Mouse (Mus musculus) intestine, postnatal 0 days (tissue): ENCODE results near the gene Rcan1. TPM values are rescaled to one million over a fixed set of nuclear protein-coding genes. Genes with fewer than 3 reads are reported as not detected.
"Not testable (repeated sequence)": the region's sequence is repeated elsewhere in the genome, so short reads cannot be mapped to it uniquely, and the experiment has no call there.

Source experiments
- ATAC-seq: fragments of 200-750 bp; cut with Nextera tagmentation; 2 replicates; pipeline ENCODE4 v1.8.0; 2017; ENCODE audit warnings: mild to moderate bottlenecking, moderate TSS enrichment, moderate library complexity
- H3K27ac ChIP-seq: fragments of 300-500 bp; sonication (generic); 2 replicates; pipeline ENCODE4 v1.5.1; 2014; ENCODE audit warnings: mild to moderate bottlenecking, low read depth, low read length, moderate library complexity
- H3K27me3 ChIP-seq: fragments of 300-500 bp; sonication (generic); replicated peaks from 2 replicates; pipeline ENCODE4 v1.6.1; 2014; ENCODE audit warnings: low read length, mixed read lengths; ENCODE audit not compliant: control insufficient read depth, insufficient read depth
- H3K36me3 ChIP-seq: fragments of 300-500 bp; sonication (generic); 2 replicates; pipeline ENCODE4 v1.6.1; 2014; ENCODE audit warnings: mild to moderate bottlenecking, moderate library complexity; ENCODE audit not compliant: control insufficient read depth, insufficient read depth
- H3K4me1 ChIP-seq: fragments of 300-500 bp; sonication (generic); replicated peaks from 2 replicates; pipeline ENCODE4 v1.6.1; 2014; ENCODE audit warnings: antibody characterized with exemption, low read length, mixed read lengths; ENCODE audit not compliant: control insufficient read depth, insufficient read depth
- H3K4me2 ChIP-seq: fragments of 300-500 bp; sonication (generic); replicated peaks from 2 replicates; pipeline ENCODE4 v1.6.1; 2014; ENCODE audit warnings: low read depth, mild to moderate bottlenecking, moderate library complexity
- H3K4me3 ChIP-seq: fragments of 300-500 bp; sonication (generic); 2 replicates; pipeline ENCODE4 v1.5.1; 2014; ENCODE audit warnings: low read depth, low read length
- H3K9ac ChIP-seq: fragments of 300-500 bp; sonication (generic); 2 replicates; pipeline ENCODE4 v1.6.1; 2014; ENCODE audit warnings: mild to moderate bottlenecking, low read depth, low read length
- H3K9me3 ChIP-seq: fragments of 300-500 bp; sonication (generic); 2 replicates; pipeline ENCODE4 v1.6.1; 2016; ENCODE audit warnings: mixed run types; ENCODE audit not compliant: control insufficient read depth
- CTCF ChIP-seq: sonication (generic); IDR thresholded peaks from 2 replicates; pipeline ENCODE4 v1.5.1; 2016; ENCODE audit warnings: low read depth, mild to moderate bottlenecking, control low read depth, antibody characterized with exemption, moderate library complexity
- WGBS: fragments of 180-500 bp; shearing (Covaris S2); extraction: QIAGEN DNeasy Blood & Tissue Kit; methylation state at CpG from one replicate; pipeline ENCODE4 v1.1.7; 2014; 5-methylcytosine and 5-hydroxymethylcytosine counted together
- polyA plus RNA-seq: library from polyadenylated mRNA; unstranded; fragments of >200 nt; fragmentation: Nextera tagmentation; extraction: Ambion mirVana; gene quantifications from 2 replicates; pipeline ENCODE4 v1.2.1, GENCODE M21; 2015

Gene Rcan1
- polyA plus RNA-seq, 1 experiment from 2014 or later, result 52.0 TPM

GRCm38 (mm10) chr16:92417267-92417666 lies 53.4 kb downstream of the Rcan1 start:
- TF ChIP-seq CTCF, result peak; percentile 40
- Histone ChIP-seq H3K9ac (no peak overlapping the region), H3K27ac (peak overlapping the region; percentile 73), H3K27me3 (no peaks in the 10 kb centered on the region), H3K4me1 (peaks cover 13% of the 10 kb centered on the region; the same call in 1 of the 2 replicates), H3K9me3 (no peaks in the 10 kb centered on the region), H3K36me3 (no peaks in the 10 kb centered on the region), H3K4me3 (no peak overlapping the region), H3K4me2 (no peak overlapping the region)
- peak; percentile 79 for ATAC-seq
- WGBS, result 47% methylated on average over 2 of the region's 2 CpGs

GRCm38 (mm10) chr16:92415702-92416118 lies 55.0 kb downstream of the Rcan1 start:
- 53% methylated on average over 7 of the region's 7 CpGs for WGBS
- Histone ChIP-seq H3K9ac (no peak overlapping the region), H3K4me2 (no peak overlapping the region), H3K4me3 (no peak overlapping the region), H3K27ac (peak overlapping the region; percentile 73; the same call in 1 of the 2 replicates), H3K36me3 (no peaks in the 10 kb centered on the region), H3K27me3 (no peaks in the 10 kb centered on the region), H3K4me1 (0 out of 2 replicates have a peak, but pooled peaks cover 8% of the 10 kb centered on the region), H3K9me3 (no peaks in the 10 kb centered on the region)
- TF ChIP-seq CTCF, result no peak
- no peak for ATAC-seq

GRCm38 (mm10) chr16:92415038-92415437 lies 55.6 kb downstream of the Rcan1 start:
- H3K4me1 ChIP-seq, H3K27ac ChIP-seq, H3K27me3 ChIP-seq, H3K4me3 ChIP-seq, H3K4me2 ChIP-seq, H3K36me3 ChIP-seq, ATAC-seq, H3K9ac ChIP-seq, H3K9me3 ChIP-seq: not testable (repeated sequence)
- 61% methylated on average over 6 of the region's 6 CpGs for WGBS

GRCm38 (mm10) chr16:92412888-92413287 lies 57.8 kb downstream of the Rcan1 start:
- ATAC-seq, result no peak

GRCm38 (mm10) chr16:92411981-92412706 lies 58.5 kb downstream of the Rcan1 start:
- no peak overlapping the region for H3K4me3 ChIP-seq
- TF ChIP-seq CTCF, result no peak
- no peak overlapping the region for H3K4me2 ChIP-seq
- 75% methylated on average over 19 of the region's 19 CpGs for WGBS
- H3K4me1 ChIP-seq, result peaks cover 12% of the 10 kb centered on the region; the same call in 1 of the 2 replicates
- H3K9me3 ChIP-seq, result no peaks in the 10 kb centered on the region
- ATAC-seq, result no peak
- no peaks in the 10 kb centered on the region for H3K36me3 ChIP-seq
- H3K9ac ChIP-seq, result no peak overlapping the region
- no peak overlapping the region for H3K27ac ChIP-seq
- no peaks in the 10 kb centered on the region for H3K27me3 ChIP-seq

More at GRCm38 (mm10) chr16:92412888-92413287, 57.8 kb downstream of the Rcan1 start:
- Histone ChIP-seq H3K27ac (no peak overlapping the region), H3K9ac (no peak overlapping the region), H3K9me3 (no peaks in the 10 kb centered on the region), H3K36me3 (no peaks in the 10 kb centered on the region), H3K27me3 (no peaks in the 10 kb centered on the region), H3K4me1 (peaks cover 12% of the 10 kb centered on the region; the same call in 1 of the 2 replicates), H3K4me3 (no peak overlapping the region), H3K4me2 (no peak overlapping the region)
- no peak for TF ChIP-seq CTCF
- WGBS, result 43% methylated on average over 7 of the region's 7 CpGs

GRCm38 (mm10) chr16:92410344-92410743 lies 60.3 kb downstream of the Rcan1 start:
- WGBS, result 88% methylated on average over 2 of the region's 2 CpGs
- H3K27ac ChIP-seq, result no peak overlapping the region
- no peak for ATAC-seq
- no peaks in the 10 kb centered on the region for H3K36me3 ChIP-seq
- no peak overlapping the region for H3K4me3 ChIP-seq
- H3K27me3 ChIP-seq, result no peaks in the 10 kb centered on the region
- peaks cover 4% of the 10 kb centered on the region; the same call in 1 of the 2 replicates for H3K4me1 ChIP-seq
- no peaks in the 10 kb centered on the region for H3K9me3 ChIP-seq
- no peak overlapping the region for H3K9ac ChIP-seq
- no peak overlapping the region for H3K4me2 ChIP-seq
- no peak for TF ChIP-seq CTCF
